Mouse (Mus musculus): ENCODE data around the gene Vps25.

Gene Vps25

DNA sequence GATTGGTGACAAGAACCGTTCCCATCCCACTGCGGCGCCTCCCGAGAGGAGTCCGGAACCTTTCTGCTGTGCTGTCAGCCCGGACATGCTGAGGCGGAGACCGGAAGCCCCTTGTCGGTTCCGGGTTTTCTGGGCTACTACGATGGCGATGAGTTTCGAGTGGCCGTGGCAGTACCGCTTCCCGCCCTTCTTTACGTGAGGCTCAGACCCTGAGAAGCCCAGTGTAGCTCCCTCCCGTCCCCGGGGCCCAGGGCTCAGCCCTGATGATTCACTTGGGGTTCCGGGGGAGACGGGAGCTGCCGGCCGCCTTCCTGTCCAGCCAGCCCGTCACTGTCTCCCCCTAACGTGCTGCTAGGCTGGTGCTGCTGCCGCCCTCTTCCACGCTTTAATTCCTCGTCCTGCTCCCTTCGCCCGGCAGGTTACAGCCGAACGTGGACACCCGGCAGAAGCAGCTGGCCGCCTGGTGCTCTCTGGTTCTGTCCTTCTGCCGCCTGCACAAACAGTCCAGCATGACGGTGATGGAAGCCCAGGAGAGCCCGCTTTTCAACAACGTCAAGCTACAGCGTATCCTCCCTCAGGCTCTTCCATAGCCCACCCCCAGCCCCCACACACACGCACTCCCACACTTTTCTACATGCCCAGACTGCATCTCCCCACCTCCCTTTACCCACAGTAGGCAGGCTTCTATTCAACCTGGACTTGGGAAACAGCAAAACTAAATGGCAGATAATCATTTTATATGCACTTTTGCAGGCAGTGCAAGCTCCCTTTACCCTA lies at the start of gene Vps25:
TSS of gene Vps25 (plus strand) at position 95 of the 777 bp plus-strand sequence.
- DNase-seq = peak; percentile 83

DNA sequence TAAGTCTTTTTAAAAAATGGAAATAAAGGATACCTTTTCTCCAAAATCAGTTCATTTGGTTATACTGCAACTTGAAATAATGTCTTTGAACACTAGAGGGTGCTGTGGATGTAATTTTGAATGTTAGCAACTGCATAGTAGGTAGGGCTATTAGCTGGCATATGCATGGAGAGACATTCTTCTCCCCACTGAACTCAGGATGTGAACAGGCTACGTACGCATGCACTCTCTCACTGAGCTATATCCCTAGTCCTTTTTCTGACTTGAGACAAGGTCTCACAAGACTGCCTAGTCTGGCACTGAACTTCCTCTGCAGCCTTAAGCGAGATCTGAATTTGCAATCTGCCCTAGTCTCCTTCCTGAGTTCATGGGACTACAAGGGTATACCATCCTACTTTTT lies 41.5 kb upstream of the Vps25 start:
- DNase-seq = no peak

DNA sequence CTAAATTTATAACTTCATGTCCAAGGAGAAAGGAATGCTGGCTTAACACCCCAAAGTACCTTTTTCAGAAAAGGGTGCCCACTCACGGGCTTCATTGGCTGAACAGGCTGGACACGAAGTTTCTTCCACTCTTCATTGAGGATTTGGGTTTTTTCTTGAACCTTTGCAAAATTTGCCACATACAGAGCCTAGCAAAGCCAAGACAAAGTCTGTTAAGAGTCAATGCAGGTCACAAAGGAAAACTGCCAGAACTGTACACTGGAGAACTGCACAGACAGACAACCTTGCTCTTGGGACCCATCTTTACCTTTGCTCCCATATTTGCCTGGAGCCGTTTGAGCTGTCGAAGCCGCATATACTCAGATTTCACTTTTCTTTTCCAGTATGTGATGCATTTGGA lies 36.6 kb upstream of the Vps25 start:
- no peak for DNase-seq

GRCm38 (mm10) chr11:101218436-101219055 lies 35.0 kb upstream of the Vps25 start:
- peak; percentile 54 for DNase-seq

DNA sequence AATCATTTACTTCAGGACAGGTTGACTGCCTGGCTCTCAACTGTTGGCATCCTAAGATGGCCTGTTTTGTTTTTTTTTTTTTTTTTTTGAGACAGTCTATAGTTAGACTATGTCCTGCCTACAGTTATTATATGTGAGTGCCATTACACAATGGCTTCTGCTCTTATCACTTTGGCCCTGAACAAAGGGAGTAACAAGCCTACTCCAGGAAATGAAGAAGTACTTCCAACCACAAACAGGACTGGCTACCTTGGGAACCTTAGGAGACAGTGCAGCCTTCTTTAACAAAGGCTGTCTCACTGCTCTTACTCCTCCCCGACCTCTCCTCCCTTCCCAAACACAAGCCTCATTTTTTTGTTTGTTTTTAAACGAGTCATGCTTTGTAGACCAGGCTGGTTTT lies 32.7 kb upstream of the Vps25 start:
- DNase-seq = no peak

DNA sequence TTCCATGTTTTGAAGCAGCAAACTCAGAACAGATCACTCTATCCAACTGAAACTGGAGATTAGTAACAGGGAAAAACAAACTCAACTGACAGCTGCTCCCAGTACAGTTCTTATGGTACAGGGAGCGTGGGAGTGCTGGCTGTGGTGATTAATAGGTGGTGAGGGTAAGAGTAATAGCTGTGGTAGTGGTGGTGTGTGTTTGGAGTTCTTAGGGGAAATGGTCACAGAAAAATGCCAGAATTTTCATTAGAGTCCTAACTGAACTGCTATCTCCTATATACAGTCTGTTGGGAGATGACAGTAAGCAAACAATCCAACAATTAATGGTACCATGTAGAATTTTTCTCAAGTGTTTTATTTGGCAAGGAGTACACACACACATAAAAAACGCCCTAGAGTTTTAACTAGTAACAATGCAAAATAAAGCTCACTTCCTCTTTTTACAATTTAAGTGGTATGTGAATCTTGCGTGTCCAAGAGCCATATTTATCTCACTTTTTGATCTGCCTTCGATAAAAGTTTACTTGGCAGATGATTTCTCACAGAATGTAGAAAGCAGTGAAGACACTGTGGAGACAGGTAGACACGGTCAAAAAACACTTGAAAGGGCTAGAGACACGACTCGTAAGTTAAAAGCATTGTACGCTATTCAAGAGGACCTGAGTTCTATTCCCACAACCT lies 32.1 kb upstream of the Vps25 start:
- DNase-seq = no peak

- DNase-seq = no peak
These were observed 29.2 kb upstream of the Vps25 start for GRCm38 (mm10) chr11:101224337-101224736.

DNA sequence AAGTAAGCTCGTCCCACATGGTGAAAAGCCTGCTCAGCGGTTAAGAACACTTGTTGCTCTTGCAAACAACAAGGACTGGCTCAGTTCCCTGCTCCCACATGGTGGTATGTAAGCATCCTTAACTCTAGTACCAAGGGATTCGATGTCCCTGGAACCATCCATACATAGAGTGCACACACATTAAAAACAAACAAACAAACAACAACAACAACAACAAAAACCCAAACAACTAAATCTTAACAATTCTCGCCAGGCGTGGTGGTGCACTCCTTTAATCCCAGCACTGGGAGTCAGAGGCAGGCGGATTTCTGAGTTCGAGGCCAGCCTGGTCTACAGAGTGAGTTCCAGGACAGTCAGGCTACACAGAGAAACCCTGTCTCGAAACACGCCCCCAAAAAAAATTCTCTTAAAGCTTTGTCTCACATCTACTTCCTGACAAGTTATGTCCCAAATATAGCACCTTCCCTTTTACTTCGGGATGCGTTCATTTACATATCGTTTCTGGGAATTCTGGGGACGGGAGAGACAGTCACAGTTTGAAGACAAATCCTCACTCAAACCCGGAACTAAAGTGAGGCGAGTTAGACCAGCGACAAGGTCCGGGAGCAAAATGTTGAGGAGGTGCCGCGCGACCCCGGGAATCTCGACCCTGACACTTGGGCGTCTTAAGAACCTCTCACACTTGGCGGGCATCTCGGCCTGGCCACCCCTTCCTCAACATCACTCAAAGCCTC lies 28.0 kb upstream of the Vps25 start:
- DNase-seq = no peak

GRCm38 (mm10) chr11:101226065-101226701 lies 27.3 kb upstream of the Vps25 start, which contains the start of gene Ezh1:
Gene Ezh1 (minus strand): TSS chr11:101226463.
- peak; percentile 95 for DNase-seq

- no peak for DNase-seq
These were observed 24.1 kb upstream of the Vps25 start for GRCm38 (mm10) chr11:101229361-101229900.

GRCm38 (mm10) chr11:101230061-101230511 lies 23.4 kb upstream of the Vps25 start:
- no peak for DNase-seq

- DNase-seq = no peak
These were observed 23.0 kb upstream of the Vps25 start for GRCm38 (mm10) chr11:101230526-101230925.

DNA sequence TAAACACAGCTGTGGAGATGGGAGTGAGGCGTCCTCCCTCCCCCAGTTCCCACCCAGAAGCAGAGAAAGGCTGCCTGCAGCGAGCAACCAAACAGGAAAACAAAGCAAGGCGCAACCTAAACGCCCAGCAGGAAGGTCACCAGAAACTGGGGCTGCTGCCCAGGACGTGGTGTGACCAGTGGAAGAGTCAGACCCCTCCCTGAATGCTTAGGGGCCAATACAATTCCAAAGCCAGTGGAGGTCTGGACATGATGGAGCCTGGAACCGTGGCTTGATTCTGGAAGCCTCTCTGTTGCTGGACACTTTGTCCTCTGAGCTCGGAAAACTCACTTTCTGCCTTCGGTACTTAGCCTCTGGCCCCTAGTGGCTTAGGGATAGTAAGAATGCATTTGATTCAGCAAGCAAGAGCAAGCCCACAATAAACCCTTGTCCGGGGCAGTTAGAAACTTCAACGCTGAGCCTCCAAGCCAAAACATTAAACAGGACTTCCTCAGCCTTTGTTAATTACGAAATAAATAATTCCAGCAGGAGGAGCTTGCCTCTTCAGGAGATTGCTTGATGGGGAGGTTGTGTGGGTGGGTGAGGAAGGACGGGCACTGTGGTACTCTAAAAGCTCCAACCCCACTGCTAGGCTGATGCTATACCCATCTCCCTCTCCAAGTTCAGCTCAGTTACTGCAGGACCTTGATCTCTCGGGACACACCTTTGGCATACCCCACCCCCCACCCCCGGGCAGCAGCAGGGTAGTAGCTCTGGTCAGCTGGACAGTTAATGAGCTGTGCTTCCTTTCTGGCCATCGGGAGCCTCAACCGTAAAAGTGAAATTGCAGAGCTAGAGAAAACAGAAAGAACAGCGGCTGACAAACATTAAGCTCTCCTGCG lies 22.3 kb upstream of the Vps25 start:
- no peak for DNase-seq

DNA sequence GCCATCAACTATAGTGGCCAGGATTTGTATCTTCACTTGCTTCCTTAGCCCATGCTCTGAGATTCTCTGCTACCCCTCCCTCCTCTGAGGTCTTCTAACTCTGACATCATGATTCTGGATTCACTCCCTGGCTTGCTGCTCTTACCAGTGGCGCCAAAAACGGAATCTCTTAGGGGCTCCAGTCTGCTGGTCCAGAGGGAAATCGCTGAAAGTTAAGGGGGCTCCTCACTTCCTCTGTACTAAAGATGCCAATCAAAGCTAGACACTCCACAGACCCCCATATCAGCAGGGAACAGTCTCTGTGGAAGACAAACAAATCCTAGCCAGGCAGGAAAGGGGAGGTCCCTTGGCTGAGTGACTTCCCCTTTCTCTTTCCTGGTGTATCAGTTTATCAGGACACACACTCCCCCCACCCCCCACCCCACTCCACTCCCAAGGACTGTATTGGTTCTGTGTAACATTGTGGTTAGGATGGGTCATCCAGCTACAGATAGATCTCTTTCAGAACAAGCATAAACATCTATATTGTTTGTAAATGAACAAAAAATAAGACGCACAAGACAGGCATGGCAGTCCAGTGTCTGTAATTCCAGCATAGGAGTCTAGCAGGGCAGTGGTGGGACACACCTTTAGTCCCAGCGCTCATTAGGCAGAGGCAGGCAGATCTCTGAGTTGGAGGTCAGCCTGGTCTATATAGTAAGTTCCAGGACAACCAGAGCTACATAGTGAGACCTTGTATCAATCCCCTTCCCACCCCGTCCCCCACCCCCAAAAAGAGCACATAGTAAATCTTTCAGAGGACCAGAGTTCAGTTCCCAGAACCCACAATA lies 21.3 kb upstream of the Vps25 start:
- no peak for DNase-seq

DNA sequence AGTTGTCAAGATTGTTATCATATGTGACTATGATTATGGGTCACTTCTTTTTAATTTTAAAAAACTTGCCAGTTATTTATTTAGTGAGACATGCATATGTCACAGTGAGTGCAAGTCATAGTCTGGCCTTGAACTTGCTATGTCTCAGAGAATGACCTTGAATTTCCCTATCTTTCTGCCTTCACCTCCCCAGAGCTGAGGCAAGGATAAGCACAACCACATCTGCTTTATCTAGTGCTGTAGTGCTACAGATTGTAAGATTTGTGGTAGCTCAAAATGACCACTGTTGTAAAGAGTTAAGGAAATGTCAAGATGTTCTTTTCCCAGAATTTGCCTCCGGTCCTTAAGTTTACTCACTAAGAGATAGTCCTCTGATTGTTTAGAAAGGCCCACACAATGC lies 20.3 kb upstream of the Vps25 start:
- DNase-seq = no peak

- DNase-seq = no peak
These were observed 19.4 kb upstream of the Vps25 start for GRCm38 (mm10) chr11:101234124-101234523.

GRCm38 (mm10) chr11:101235429-101235828 lies 18.1 kb upstream of the Vps25 start:
- DNase-seq = no peak

DNA sequence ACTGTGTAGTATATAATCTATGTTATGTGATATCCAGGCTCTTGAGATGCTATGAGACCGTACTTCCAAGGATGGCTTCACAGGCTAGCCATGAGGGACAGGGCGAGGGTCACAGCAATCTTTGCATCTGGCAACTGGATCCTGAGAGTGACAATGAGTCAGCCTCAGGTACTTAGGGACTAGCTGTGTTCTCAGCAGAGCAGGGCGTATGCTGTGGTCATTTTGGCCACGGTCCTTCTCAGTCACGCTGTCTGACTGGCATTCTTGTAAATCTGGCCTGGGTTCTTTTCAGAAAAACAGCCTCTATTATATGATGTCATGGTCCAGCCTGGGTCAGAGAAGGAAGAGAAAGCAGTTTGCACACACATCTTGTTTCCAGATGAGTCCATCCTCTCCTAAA lies 16.7 kb upstream of the Vps25 start:
- DNase-seq = no peak

DNA sequence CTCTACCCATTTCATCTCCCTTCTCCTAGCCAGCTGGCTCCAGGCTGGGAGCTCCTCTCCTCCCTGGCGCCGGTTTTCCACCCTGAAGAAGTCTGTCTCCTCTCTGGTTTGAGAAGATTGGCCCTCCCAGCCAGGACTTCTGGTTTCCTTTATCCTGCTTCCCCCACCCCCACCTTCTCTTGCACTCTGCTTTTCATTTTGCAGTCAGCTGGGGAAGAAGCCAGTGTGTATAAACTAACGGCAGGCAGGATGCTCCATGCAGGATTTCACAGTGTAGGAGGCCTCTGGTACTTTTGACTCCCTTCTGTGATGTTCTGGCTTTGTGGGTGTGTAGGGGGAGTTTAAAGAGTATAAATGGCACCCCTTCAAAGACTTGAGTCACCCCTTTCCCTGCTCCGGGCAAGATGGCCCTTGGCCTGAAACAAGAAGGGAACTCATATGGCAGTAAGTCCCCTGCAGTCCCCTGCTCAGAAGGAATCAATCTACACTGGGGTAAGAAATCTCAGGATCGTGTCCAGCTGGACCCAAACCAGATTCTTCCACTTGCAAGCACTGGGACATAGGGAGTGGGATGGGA lies 15.3 kb upstream of the Vps25 start:
- DNase-seq = no peak

DNA sequence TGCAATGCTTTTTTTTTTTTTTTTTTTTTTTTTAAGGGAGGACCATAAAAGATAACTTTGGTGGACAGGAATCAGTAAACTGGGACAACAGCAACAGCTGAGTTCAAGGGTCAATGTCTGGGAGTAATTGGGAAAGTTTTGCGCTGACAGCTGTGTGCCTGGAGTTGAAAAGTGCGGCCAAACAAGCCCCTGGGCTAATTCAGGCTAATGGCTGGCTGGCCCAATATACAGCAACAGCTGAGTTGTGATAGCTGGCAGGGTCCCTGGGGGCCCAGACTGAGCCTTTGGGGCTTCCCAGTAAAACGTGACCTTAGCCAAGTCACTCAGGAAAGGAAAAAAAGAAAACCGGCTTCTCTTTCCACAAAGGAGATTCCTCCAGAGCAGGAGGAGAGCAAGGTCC lies 8.4 kb upstream of the Vps25 start:
- DNase-seq = no peak
